Mouse (Mus musculus): ENCODE measurements at regions not wholly inside any gene's neighbourhood (a gene's known extent, or its start where the extent isn't known, plus 50 kb on each side); places are given as distances from the start of the nearest gene placed in this dataset.
A peak's percentile ranks its signal among the peaks of the same experiment; 100 is the strongest.
"Not testable (repeated sequence)": the region's sequence is repeated elsewhere in the genome, so short reads cannot be mapped to it uniquely, and the experiment has no call there.

GRCm38 (mm10) chr3:152040751-152041150, 125.3 kb downstream of the Gipc2 start:
- H3K4me3 ChIP-seq (replicated peaks), result no peak overlapping the region
- WGBS, result 61% methylated on average over 5 of the region's 5 CpGs
- no peak overlapping the region for H3K9ac ChIP-seq
- no peaks in the 10 kb centered on the region for H3K36me3 ChIP-seq
- no peak overlapping the region for H3K27ac ChIP-seq
- H3K4me2 ChIP-seq (replicated peaks), result no peak overlapping the region
- no peak for ATAC-seq
- H3K9me3 ChIP-seq, result no peaks in the 10 kb centered on the region
- H3K4me1 ChIP-seq (replicated peaks), result no peaks in the 10 kb centered on the region
- H3K27me3 ChIP-seq (replicated peaks), result no peaks in the 10 kb centered on the region

- H3K27me3 ChIP-seq (replicated peaks); H3K36me3 ChIP-seq; H3K9ac ChIP-seq; H3K27ac ChIP-seq; H3K9me3 ChIP-seq; H3K4me2 ChIP-seq (replicated peaks); H3K4me1 ChIP-seq (replicated peaks); H3K4me3 ChIP-seq (replicated peaks): not testable (repeated sequence)
- 72% methylated on average over 5 of the region's 5 CpGs for WGBS
- peak; percentile 63 for ATAC-seq
These were observed 129.2 kb downstream of the Gipc2 start for GRCm38 (mm10) chr3:152036819-152037218.

GRCm38 (mm10) chr3:152035416-152035815, 130.6 kb downstream of the Gipc2 start:
- no peaks in the 10 kb centered on the region for H3K27me3 ChIP-seq (replicated peaks)
- H3K4me1 ChIP-seq (replicated peaks), result no peaks in the 10 kb centered on the region
- no peak overlapping the region for H3K4me3 ChIP-seq (replicated peaks)
- no peaks in the 10 kb centered on the region for H3K9me3 ChIP-seq
- no peak overlapping the region for H3K4me2 ChIP-seq (replicated peaks)
- no peaks in the 10 kb centered on the region for H3K36me3 ChIP-seq
- H3K27ac ChIP-seq, result no peak overlapping the region
- H3K9ac ChIP-seq, result no peak overlapping the region
- ATAC-seq, result no peak
- WGBS, result 78% methylated on average over 5 of the region's 5 CpGs

GRCm38 (mm10) chr3:152034686-152035085, 131.3 kb downstream of the Gipc2 start:
- H3K4me2 ChIP-seq (replicated peaks), result no peak overlapping the region
- no peaks in the 10 kb centered on the region for H3K4me1 ChIP-seq (replicated peaks)
- 84% methylated on average over 10 of the region's 10 CpGs for WGBS
- no peaks in the 10 kb centered on the region for H3K27me3 ChIP-seq (replicated peaks)
- H3K27ac ChIP-seq, result no peak overlapping the region
- H3K9ac ChIP-seq, result no peak overlapping the region
- no peak overlapping the region for H3K4me3 ChIP-seq (replicated peaks)
- ATAC-seq, result no peak
- no peaks in the 10 kb centered on the region for H3K36me3 ChIP-seq
- H3K9me3 ChIP-seq, result no peaks in the 10 kb centered on the region

- no peak overlapping the region for H3K27ac ChIP-seq
- H3K9ac ChIP-seq, result no peak overlapping the region
- H3K27me3 ChIP-seq (replicated peaks), result no peaks in the 10 kb centered on the region
- no peak overlapping the region for H3K4me2 ChIP-seq (replicated peaks)
- no peak for ATAC-seq
- no peak overlapping the region for H3K4me3 ChIP-seq (replicated peaks)
- no peaks in the 10 kb centered on the region for H3K9me3 ChIP-seq
- no peaks in the 10 kb centered on the region for H3K36me3 ChIP-seq
- H3K4me1 ChIP-seq (replicated peaks), result no peaks in the 10 kb centered on the region
- 72% methylated on average over 2 of the region's 2 CpGs for WGBS
These were observed 131.8 kb downstream of the Gipc2 start for GRCm38 (mm10) chr3:152034221-152034620.

GRCm38 (mm10) chr3:152032663-152033318, 133.2 kb downstream of the Gipc2 start:
- H3K36me3 ChIP-seq, result no peaks in the 10 kb centered on the region
- no peaks in the 10 kb centered on the region for H3K27me3 ChIP-seq (replicated peaks)
- ATAC-seq, result no peak
- H3K4me2 ChIP-seq (replicated peaks), result no peak overlapping the region
- no peak overlapping the region for H3K9ac ChIP-seq
- WGBS, result 43% methylated on average over 3 of the region's 3 CpGs
- H3K4me3 ChIP-seq (replicated peaks), result no peak overlapping the region
- no peaks in the 10 kb centered on the region for H3K4me1 ChIP-seq (replicated peaks)
- no peaks in the 10 kb centered on the region for H3K9me3 ChIP-seq
- H3K27ac ChIP-seq, result no peak overlapping the region

GRCm38 (mm10) chr3:152028695-152029094, 137.3 kb downstream of the Gipc2 start:
- WGBS, result 40% methylated on average over 1 of the region's 1 CpGs
- Histone ChIP-seq H3K4me3 (replicated peaks) (no peak overlapping the region), H3K27ac (no peak overlapping the region), H3K4me2 (replicated peaks) (no peak overlapping the region), H3K9me3 (no peaks in the 10 kb centered on the region), H3K4me1 (replicated peaks) (no peaks in the 10 kb centered on the region), H3K27me3 (replicated peaks) (no peaks in the 10 kb centered on the region), H3K9ac (no peak overlapping the region), H3K36me3 (no peaks in the 10 kb centered on the region)
- no peak for ATAC-seq

- ATAC-seq, result no peak
- Histone ChIP-seq H3K27ac (no peak overlapping the region), H3K27me3 (replicated peaks) (no peaks in the 10 kb centered on the region), H3K4me2 (replicated peaks) (no peak overlapping the region), H3K4me3 (replicated peaks) (no peak overlapping the region), H3K9me3 (no peaks in the 10 kb centered on the region), H3K4me1 (replicated peaks) (no peaks in the 10 kb centered on the region), H3K36me3 (no peaks in the 10 kb centered on the region), H3K9ac (no peak overlapping the region)
- WGBS, result 90% methylated on average over 4 of the region's 4 CpGs
These were observed 140.0 kb downstream of the Gipc2 start for GRCm38 (mm10) chr3:152026034-152026433.

- 72% methylated on average over 8 of the region's 8 CpGs for WGBS
- no peak for ATAC-seq
- Histone ChIP-seq H3K4me1 (replicated peaks) (no peaks in the 10 kb centered on the region), H3K4me2 (replicated peaks) (no peak overlapping the region), H3K9me3 (no peaks in the 10 kb centered on the region), H3K27me3 (replicated peaks) (no peaks in the 10 kb centered on the region), H3K36me3 (no peaks in the 10 kb centered on the region), H3K27ac (no peak overlapping the region), H3K4me3 (replicated peaks) (no peak overlapping the region), H3K9ac (no peak overlapping the region)
These were observed 140.9 kb downstream of the Gipc2 start for GRCm38 (mm10) chr3:152025122-152025521.

- Histone ChIP-seq H3K9ac (no peak overlapping the region), H3K27ac (no peak overlapping the region), H3K4me1 (replicated peaks) (no peaks in the 10 kb centered on the region), H3K36me3 (no peaks in the 10 kb centered on the region), H3K4me2 (replicated peaks) (no peak overlapping the region), H3K27me3 (replicated peaks) (no peaks in the 10 kb centered on the region), H3K9me3 (no peaks in the 10 kb centered on the region), H3K4me3 (replicated peaks) (no peak overlapping the region)
- 62% methylated on average over 4 of the region's 4 CpGs for WGBS
- ATAC-seq, result no peak
These were observed 159.3 kb downstream of the Gipc2 start for GRCm38 (mm10) chr3:152006747-152007146.

GRCm38 (mm10) chr3:152005366-152006025, 160.5 kb downstream of the Gipc2 start:
- H3K27me3 ChIP-seq (replicated peaks), result no peaks in the 10 kb centered on the region
- no peak overlapping the region for H3K4me2 ChIP-seq (replicated peaks)
- no peaks in the 10 kb centered on the region for H3K36me3 ChIP-seq
- no peak overlapping the region for H3K27ac ChIP-seq
- 90% methylated on average over 3 of the region's 3 CpGs for WGBS
- H3K4me1 ChIP-seq (replicated peaks), result no peaks in the 10 kb centered on the region
- no peak overlapping the region for H3K9ac ChIP-seq
- no peak for ATAC-seq
- no peak overlapping the region for H3K4me3 ChIP-seq (replicated peaks)
- H3K9me3 ChIP-seq, result no peaks in the 10 kb centered on the region

GRCm38 (mm10) chr3:152004411-152004955, 161.5 kb downstream of the Gipc2 start:
- no peaks in the 10 kb centered on the region for H3K27me3 ChIP-seq (replicated peaks)
- no peak overlapping the region for H3K27ac ChIP-seq
- no peaks in the 10 kb centered on the region for H3K36me3 ChIP-seq
- no peak for ATAC-seq
- no peak overlapping the region for H3K4me2 ChIP-seq (replicated peaks)
- no peak overlapping the region for H3K9ac ChIP-seq
- no peaks in the 10 kb centered on the region for H3K4me1 ChIP-seq (replicated peaks)
- no peak overlapping the region for H3K4me3 ChIP-seq (replicated peaks)
- 83% methylated on average over 7 of the region's 7 CpGs for whole genome bisulfite sequencing
- H3K9me3 ChIP-seq, result no peaks in the 10 kb centered on the region
